Mouse (Mus musculus) small intestine, adult 2 months (tissue): Measurements from ENCODE around the gene Adssl1.

ENCODE experiments used
- CTCF ChIP-seq: fragments of 200-500 bp; IDR thresholded peaks from 2 replicates; pipeline ENCODE4 v1.5.1; 2012; ENCODE audit warnings: low read depth, mild to moderate bottlenecking, control low read depth, inconsistent platforms, low read length, moderate library complexity, mixed read lengths; ENCODE audit not compliant: insufficient replicate concordance, insufficient read length; ENCODE audit errors: extremely low read depth
- POLR2A ChIP-seq: fragments of 200-500 bp; IDR thresholded peaks from 2 replicates; pipeline ENCODE4 v1.6.1; 2012; ENCODE audit warnings: low read depth, mild to moderate bottlenecking, control low read depth, inconsistent platforms, low read length, moderate library complexity

- no peak for TF ChIP-seq POLR2A
- TF ChIP-seq CTCF: peak; percentile 47; the same call in 1 of the 2 replicates
Observed at GRCm38 (mm10) chr12:112627097-112627881, 7.4 kb downstream of the Adssl1 start.
